Mouse (Mus musculus): ENCODE measurements around the gene Ptger1. TPM values are rescaled to one million over a fixed set of nuclear protein-coding genes. Genes with fewer than 3 reads are reported as not detected.

Gene Ptger1
- polyA plus RNA-seq, 1 experiment from 2014 or later: 5.6 TPM

DNA sequence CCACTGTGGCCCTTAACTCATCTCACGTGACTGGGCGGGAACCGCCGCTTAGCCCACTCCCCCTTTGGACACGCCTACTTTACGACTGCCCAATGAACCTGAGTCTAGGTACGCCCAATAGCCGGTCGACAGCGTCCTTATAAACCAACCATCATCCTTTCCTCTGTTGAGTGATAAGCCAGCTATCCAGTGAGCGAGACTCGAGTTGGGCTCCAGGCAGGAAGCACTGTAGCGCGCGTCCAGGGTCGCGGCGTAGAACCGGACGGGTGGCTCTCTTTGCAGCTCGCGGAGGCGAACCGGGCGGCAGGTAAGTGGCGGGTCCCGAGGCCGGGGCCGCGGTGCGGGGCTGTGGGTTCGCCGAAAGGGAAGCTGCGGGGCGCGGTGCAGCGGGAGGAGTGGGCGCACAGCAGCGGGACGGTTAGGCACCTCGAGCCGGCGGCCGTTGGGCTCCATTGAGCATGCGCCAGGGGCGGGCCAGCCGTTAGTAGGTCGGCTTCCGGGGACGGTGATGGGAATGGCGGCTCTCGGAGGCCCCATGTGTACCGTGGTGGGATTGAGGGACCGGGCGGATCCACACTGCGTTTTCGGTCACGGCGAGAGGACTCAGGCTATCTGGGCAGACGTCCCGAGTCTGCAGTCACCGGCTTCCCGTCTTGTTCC, 48.7 kb downstream of the Ptger1 start, which contains the start of gene Ddx39:
TSS of gene Ddx39 (plus strand) at position 147 of the 660 bp plus-strand sequence.
- H3K4me2 ChIP-seq (replicated peaks; ENCODE audit: low read depth): peak within 1 kb of the TSS; percentile 74
- H3K4me1 ChIP-seq (replicated peaks; ENCODE audit: control insufficient read depth, insufficient read depth): no peaks in the 10 kb centered on the region
- H3K27me3 ChIP-seq (ENCODE audit: control insufficient read depth, insufficient read depth, low read length): no peaks in the 10 kb centered on the region
- peaks cover 6% of the 10 kb centered on the region for H3K36me3 ChIP-seq (ENCODE audit: control insufficient read depth, insufficient read depth, low read length)
- H3K9ac ChIP-seq (ENCODE audit: low read length): peak within 1 kb of the TSS; percentile 85
- under 1% methylated on average over 62 of the region's 63 CpGs for WGBS
- peak within 1 kb of the TSS; percentile 94 for H3K27ac ChIP-seq (replicated peaks)
- DNase-seq (ENCODE audit: low spot score) (peak; percentile 95), ATAC-seq (ENCODE audit: low FRiP score, low TSS enrichment) (peak; percentile 99)
- TF ChIP-seq EP300 (optimal IDR thresholded peaks at IDR 0.05) (no peak), CTCF (IDR thresholded peaks at IDR 0.05; ENCODE audit: low read depth) (no peak)
- H3K4me3 ChIP-seq (ENCODE audit: low read depth, low read length): peak within 1 kb of the TSS; percentile 84
- no peaks in the 10 kb centered on the region for H3K9me3 ChIP-seq (ENCODE audit: control insufficient read depth, low read length)

DNA sequence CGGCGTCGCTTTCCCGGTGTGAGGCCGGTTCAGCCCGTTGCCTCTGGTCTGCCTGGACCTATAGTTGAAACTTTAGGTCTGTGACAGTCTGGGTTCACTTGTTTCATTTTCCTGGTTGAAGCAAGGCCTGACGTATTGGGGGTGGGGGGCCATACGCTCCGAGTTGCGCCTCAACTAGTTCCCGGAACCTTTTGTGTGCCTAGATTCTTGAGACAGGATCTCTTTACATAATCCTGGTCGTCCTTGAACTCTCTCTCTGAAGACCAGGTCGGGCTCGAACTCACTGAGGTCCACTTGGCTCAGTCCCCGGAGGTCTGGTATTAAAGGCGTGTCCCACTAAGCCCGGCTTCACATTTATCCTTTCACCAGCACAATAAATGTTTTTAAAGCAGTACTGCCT, 49.3 kb downstream of the Ptger1 start:
- Histone ChIP-seq H3K9ac (ENCODE audit: low read length) (peak overlapping the region; percentile 85), H3K4me2 (replicated peaks; ENCODE audit: low read depth) (peak overlapping the region; percentile 74), H3K9me3 (ENCODE audit: control insufficient read depth, low read length) (no peaks in the 10 kb centered on the region), H3K27ac (replicated peaks) (peak overlapping the region; percentile 94), H3K27me3 (ENCODE audit: control insufficient read depth, insufficient read depth, low read length) (no peaks in the 10 kb centered on the region), H3K36me3 (ENCODE audit: control insufficient read depth, insufficient read depth, low read length) (peaks cover 12% of the 10 kb centered on the region), H3K4me3 (ENCODE audit: low read depth, low read length) (peak overlapping the region; percentile 84), H3K4me1 (replicated peaks; ENCODE audit: control insufficient read depth, insufficient read depth) (no peaks in the 10 kb centered on the region)
- under 1% methylated on average over 17 of the region's 17 CpGs for WGBS
- ATAC-seq (ENCODE audit: low FRiP score, low TSS enrichment): no peak
- DNase-seq (ENCODE audit: low spot score): no peak
- TF ChIP-seq CTCF (IDR thresholded peaks at IDR 0.05; ENCODE audit: low read depth) (no peak), EP300 (optimal IDR thresholded peaks at IDR 0.05) (no peak)

DNA sequence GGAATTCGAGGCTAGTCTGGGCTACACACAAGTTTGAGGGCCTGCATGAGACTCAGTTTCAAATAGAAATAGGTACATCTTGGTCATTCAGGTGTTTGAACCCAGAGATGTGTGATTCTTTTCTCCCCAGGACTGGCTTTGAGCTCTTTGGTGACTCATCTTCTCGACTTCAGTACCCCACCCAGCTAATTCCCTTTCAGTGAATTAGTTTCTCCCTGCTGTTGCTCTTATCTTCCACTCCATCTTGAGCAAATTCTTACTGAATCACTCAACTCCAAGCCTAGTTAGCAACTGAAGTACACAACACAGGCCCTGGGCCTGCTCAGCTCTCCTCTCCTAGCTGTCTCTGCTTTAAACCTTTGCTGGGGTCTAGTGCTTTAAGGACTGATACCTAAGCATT, 50.1 kb downstream of the Ptger1 start:
- Histone ChIP-seq H3K36me3 (ENCODE audit: control insufficient read depth, insufficient read depth, low read length) (peaks cover 15% of the 10 kb centered on the region), H3K4me1 (replicated peaks; ENCODE audit: control insufficient read depth, insufficient read depth) (no peaks in the 10 kb centered on the region), H3K4me2 (replicated peaks; ENCODE audit: low read depth) (peak overlapping the region; percentile 74), H3K9ac (ENCODE audit: low read length) (no peak overlapping the region), H3K27ac (replicated peaks) (peak overlapping the region; percentile 35; the same call in 1 of the 2 replicates), H3K9me3 (ENCODE audit: control insufficient read depth, low read length) (no peaks in the 10 kb centered on the region), H3K27me3 (ENCODE audit: control insufficient read depth, insufficient read depth, low read length) (no peaks in the 10 kb centered on the region), H3K4me3 (ENCODE audit: low read depth, low read length) (0 out of 2 replicates have a peak overlapping the region, but pooled peaks have one; percentile 1)
- TF ChIP-seq CTCF (IDR thresholded peaks at IDR 0.05; ENCODE audit: low read depth) (no peak), EP300 (optimal IDR thresholded peaks at IDR 0.05) (no peak)
- WGBS: 46% methylated on average over 2 of the region's 2 CpGs
- DNase-seq (ENCODE audit: low spot score) (no peak), ATAC-seq (ENCODE audit: low FRiP score, low TSS enrichment) (no peak)

DNA sequence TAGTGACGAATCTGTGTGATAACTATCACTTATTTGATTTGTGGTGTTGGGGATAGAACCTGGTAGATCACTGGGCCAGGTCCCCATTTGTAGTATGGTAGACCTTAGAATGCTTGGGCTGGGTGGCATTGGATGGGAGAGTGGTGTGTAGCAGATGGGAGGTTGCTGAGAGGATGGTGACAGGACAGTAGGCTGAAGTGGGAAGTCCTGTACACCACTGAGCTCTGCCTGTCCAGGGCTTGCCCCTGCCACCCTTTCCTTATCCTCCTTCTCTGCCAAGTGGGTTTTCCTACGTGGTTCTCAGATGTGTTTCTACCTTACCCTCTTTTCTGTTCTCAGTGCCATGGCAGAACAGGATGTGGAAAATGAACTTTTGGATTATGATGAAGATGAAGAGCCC, 52.6 kb downstream of the Ptger1 start:
- no peak overlapping the region for H3K4me3 ChIP-seq (ENCODE audit: low read depth, low read length)
- no peaks in the 10 kb centered on the region for H3K9me3 ChIP-seq (ENCODE audit: control insufficient read depth, low read length)
- 82% methylated on average over 2 of the region's 2 CpGs for WGBS
- H3K9ac ChIP-seq (ENCODE audit: low read length): no peak overlapping the region
- H3K27ac ChIP-seq (replicated peaks): no peak overlapping the region
- no peak overlapping the region for H3K4me2 ChIP-seq (replicated peaks; ENCODE audit: low read depth)
- DNase-seq (ENCODE audit: low spot score): no peak
- ATAC-seq (ENCODE audit: low FRiP score, low TSS enrichment): no peak
- no peaks in the 10 kb centered on the region for H3K27me3 ChIP-seq (ENCODE audit: control insufficient read depth, insufficient read depth, low read length)
- no peak for TF ChIP-seq CTCF (IDR thresholded peaks at IDR 0.05; ENCODE audit: low read depth)
- TF ChIP-seq EP300 (optimal IDR thresholded peaks at IDR 0.05): no peak
- peaks cover 38% of the 10 kb centered on the region for H3K36me3 ChIP-seq (ENCODE audit: control insufficient read depth, insufficient read depth, low read length)
- H3K4me1 ChIP-seq (replicated peaks; ENCODE audit: control insufficient read depth, insufficient read depth): no peaks in the 10 kb centered on the region

DNA sequence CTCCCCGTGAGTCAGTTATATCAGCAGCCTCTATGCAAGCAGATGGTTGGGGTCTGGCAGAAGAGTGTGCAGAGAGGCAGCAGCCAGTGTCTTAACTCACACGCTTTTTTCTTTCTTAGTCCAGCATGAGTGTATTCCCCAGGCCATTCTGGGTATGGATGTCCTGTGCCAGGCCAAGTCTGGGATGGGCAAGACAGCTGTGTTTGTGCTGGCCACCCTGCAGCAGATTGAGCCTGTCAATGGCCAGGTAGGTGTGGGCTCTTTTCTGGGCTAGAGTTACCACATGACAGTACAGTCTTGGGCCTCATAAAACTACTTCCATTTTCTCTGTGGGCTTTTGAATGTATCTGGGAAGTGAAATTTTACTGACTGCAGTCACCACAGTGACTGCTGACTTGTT, 53.2 kb downstream of the Ptger1 start:
- Histone ChIP-seq H3K9me3 (ENCODE audit: control insufficient read depth, low read length) (no peaks in the 10 kb centered on the region), H3K27ac (replicated peaks) (no peak overlapping the region), H3K4me3 (ENCODE audit: low read depth, low read length) (no peak overlapping the region), H3K9ac (ENCODE audit: low read length) (no peak overlapping the region), H3K36me3 (ENCODE audit: control insufficient read depth, insufficient read depth, low read length) (peaks cover 43% of the 10 kb centered on the region), H3K27me3 (ENCODE audit: control insufficient read depth, insufficient read depth, low read length) (no peaks in the 10 kb centered on the region), H3K4me1 (replicated peaks; ENCODE audit: control insufficient read depth, insufficient read depth) (no peaks in the 10 kb centered on the region), H3K4me2 (replicated peaks; ENCODE audit: low read depth) (no peak overlapping the region)
- TF ChIP-seq EP300 (optimal IDR thresholded peaks at IDR 0.05) (no peak), CTCF (IDR thresholded peaks at IDR 0.05; ENCODE audit: low read depth) (no peak)
- 88% methylated on average over 2 of the region's 2 CpGs for WGBS
- ATAC-seq (ENCODE audit: low FRiP score, low TSS enrichment) (no peak), DNase-seq (ENCODE audit: low spot score) (no peak)

DNA sequence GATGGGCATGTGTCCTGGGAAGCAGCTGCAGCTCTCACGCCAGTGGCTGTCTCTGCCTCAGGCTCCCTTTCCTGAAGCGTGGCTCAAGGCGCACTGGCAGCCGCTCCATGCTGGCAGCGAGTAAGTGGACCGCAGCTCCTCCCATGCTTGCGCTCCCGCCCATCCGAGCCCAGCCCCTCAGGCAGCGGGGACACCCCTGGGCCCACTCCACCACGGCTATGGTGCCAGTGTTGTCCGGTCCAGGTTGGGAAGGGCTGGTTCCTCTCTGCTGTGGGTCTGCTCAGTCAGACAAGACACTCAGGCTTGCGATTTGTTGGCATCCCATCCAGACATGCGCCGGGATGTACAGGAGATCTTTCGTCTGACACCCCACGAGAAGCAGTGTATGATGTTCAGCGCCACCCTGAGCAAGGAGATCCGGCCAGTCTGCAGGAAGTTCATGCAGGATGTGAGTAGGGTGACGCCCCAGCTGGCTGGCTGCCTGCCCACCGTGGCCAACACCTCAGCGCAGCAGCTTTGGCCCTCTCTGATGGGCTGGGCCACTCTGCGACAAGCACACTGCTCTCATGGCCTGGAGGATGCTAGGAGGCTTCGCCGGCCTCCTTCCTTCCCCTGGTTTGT, 55.0 kb downstream of the Ptger1 start:
- 81% methylated on average over 25 of the region's 25 CpGs for WGBS
- TF ChIP-seq EP300 (optimal IDR thresholded peaks at IDR 0.05) (no peak), CTCF (IDR thresholded peaks at IDR 0.05; ENCODE audit: low read depth) (no peak)
- no peak overlapping the region for H3K4me2 ChIP-seq (replicated peaks; ENCODE audit: low read depth)
- no peak overlapping the region for H3K4me3 ChIP-seq (ENCODE audit: low read depth, low read length)
- DNase-seq (ENCODE audit: low spot score): no peak
- H3K4me1 ChIP-seq (replicated peaks; ENCODE audit: control insufficient read depth, insufficient read depth): no peaks in the 10 kb centered on the region
- H3K27ac ChIP-seq (replicated peaks): peak overlapping the region; percentile 40; the same call in 1 of the 2 replicates
- no peaks in the 10 kb centered on the region for H3K9me3 ChIP-seq (ENCODE audit: control insufficient read depth, low read length)
- no peaks in the 10 kb centered on the region for H3K27me3 ChIP-seq (ENCODE audit: control insufficient read depth, insufficient read depth, low read length)
- H3K36me3 ChIP-seq (ENCODE audit: control insufficient read depth, insufficient read depth, low read length): peaks cover 46% of the 10 kb centered on the region
- no peak overlapping the region for H3K9ac ChIP-seq (ENCODE audit: low read length)
- ATAC-seq (ENCODE audit: low FRiP score, low TSS enrichment): peak; percentile 16; the same call in 1 of the 2 replicates

Other genes starting within 250 kb of the Ptger1 start
- 67.4 and 73.4 TPM in 2 replicates for gene Scoc, start 208.3 kb upstream of the Ptger1 start, polyA plus RNA-seq (2015; fragmentation: Nextera tagmentation; extraction: Ambion mirVana)
- gene Olfr370, start 130.9 kb upstream of the Ptger1 start, polyA plus RNA-seq (2015; fragmentation: Nextera tagmentation; extraction: Ambion mirVana): 0.04 TPM in 1 of 2 replicates, not detected in the other
- gene Ndufb7, start 100.0 kb upstream of the Ptger1 start, polyA plus RNA-seq (2015; fragmentation: Nextera tagmentation; extraction: Ambion mirVana): 327 and 344 TPM in 2 replicates
- 413 and 424 TPM in 2 replicates for gene Tecr, start 58.7 kb upstream of the Ptger1 start, polyA plus RNA-seq (2015; fragmentation: Nextera tagmentation; extraction: Ambion mirVana)
- gene Dnajb1, start 58.5 kb upstream of the Ptger1 start, polyA plus RNA-seq (2015; fragmentation: Nextera tagmentation; extraction: Ambion mirVana): 36.9 and 39.9 TPM in 2 replicates
- gene Gipc1, start 14.0 kb upstream of the Ptger1 start, polyA plus RNA-seq (2015; fragmentation: Nextera tagmentation; extraction: Ambion mirVana): 171 and 183 TPM in 2 replicates
- 14.4 and 16.2 TPM in 2 replicates for gene Pkn1, start 32.5 kb downstream of the Ptger1 start, polyA plus RNA-seq (2015; fragmentation: Nextera tagmentation; extraction: Ambion mirVana)
- gene Ddx39, start 48.5 kb downstream of the Ptger1 start, polyA plus RNA-seq (2015; fragmentation: Nextera tagmentation; extraction: Ambion mirVana): 83.8 and 86.6 TPM in 2 replicates
- 16.9 and 17.1 TPM in 2 replicates for gene Adgre5, start 74.6 kb downstream of the Ptger1 start, polyA plus RNA-seq (2015; fragmentation: Nextera tagmentation; extraction: Ambion mirVana)
- gene Adgrl1, start 233.4 kb downstream of the Ptger1 start, polyA plus RNA-seq (2015; fragmentation: Nextera tagmentation; extraction: Ambion mirVana): 6.5 and 7.5 TPM in 2 replicates

Data from stomach, postnatal 0 days (tissue).